In the genomic region with DNA sequence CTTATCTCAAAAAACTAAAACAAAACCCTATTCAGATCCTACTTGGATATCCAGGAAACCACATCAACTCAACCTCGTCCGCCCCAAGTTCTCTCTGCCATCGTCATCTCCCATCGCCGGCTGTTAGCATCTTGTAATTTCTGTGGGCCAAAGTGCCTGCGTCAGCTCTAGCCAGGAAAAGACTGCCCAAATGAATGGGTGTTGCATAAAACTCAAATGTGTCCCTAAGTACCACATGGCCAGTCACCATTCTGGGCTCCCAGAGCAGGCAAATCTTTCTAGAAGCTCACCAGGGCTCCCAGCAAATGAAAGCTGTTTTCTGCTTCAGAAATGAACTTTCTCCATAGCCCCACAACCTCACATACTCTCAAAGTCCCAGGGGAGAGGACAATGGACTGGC, we compare ENCODE assay signal across 9 mouse cellular contexts. TPM values are rescaled to one million over a fixed set of nuclear protein-coding genes. Genes with fewer than 3 reads are reported as not detected.
DNase-seq lines count a peak whose midpoint lies in the region; ATAC-seq and TF ChIP-seq lines count a peak whose summit lies in the region.
"Had no signal": no experiment of that assay in that cellular context is flagged by ENCODE, and none has a peak within 500 bp of the region (broad histone marks: within the 10 kb centered on the region; RNA-seq: fewer than 3 reads in every experiment).

No protein-coding gene starts in this region.

- peak overlapping the region; percentile 90 for H3K9ac ChIP-seq in hindbrain, embryonic 14.5 days
- no peak overlapping the region; the same call in 1 of the 2 replicates for H3K9ac ChIP-seq in liver, postnatal 0 days (replicated peaks)

- no peak for ATAC-seq in hindbrain, embryonic 14.5 days (ENCODE audit: low FRiP score)
- no peak for ATAC-seq in liver, postnatal 0 days
- no peak for ATAC-seq in CD4-positive, CD25-positive, alpha-beta regulatory T cell, adult 4 months

- H3K9me3 ChIP-seq in hindbrain, embryonic 14.5 days (ENCODE audit: control insufficient read depth, low read length) = no peaks in the 10 kb centered on the region
- H3K9me3 ChIP-seq in liver, postnatal 0 days (ENCODE audit: low read length) = no peaks in the 10 kb centered on the region

- H3K36me3 ChIP-seq in hindbrain, embryonic 14.5 days (replicated peaks; ENCODE audit: control insufficient read depth, insufficient read depth) = no peaks in the 10 kb centered on the region
- H3K36me3 ChIP-seq in liver, postnatal 0 days (replicated peaks; ENCODE audit: insufficient read depth, low read length) = no peaks in the 10 kb centered on the region

- intact Hi-C loops in gastrocnemius, adult 2 months (cut with DNase I) = no loop called here

- WGBS in hindbrain, embryonic 14.5 days = 66% methylated on average over 6 of the region's 6 CpGs
- whole genome bisulfite sequencing in liver, postnatal 0 days (ENCODE audit: insufficient replicate concordance) = 42% methylated on average over 6 of the region's 6 CpGs

- peak overlapping the region; percentile 94 for H3K27ac ChIP-seq in gastrocnemius, adult 2 months
- H3K27ac ChIP-seq in brown adipose tissue, adult 24 weeks (replicated peaks; ENCODE audit: low read depth, low read length) = peak overlapping the region; percentile 78
- peak overlapping the region; percentile 80; the same call in 1 of the 2 replicates for H3K27ac ChIP-seq in hindbrain, embryonic 14.5 days
- H3K27ac ChIP-seq in liver, postnatal 0 days (ENCODE audit: low read depth) = peak overlapping the region; percentile 88

- H3K4me3 ChIP-seq in gastrocnemius, adult 2 months = peak overlapping the region; percentile 90
- H3K4me3 ChIP-seq in brown adipose tissue, adult 24 weeks (ENCODE audit: insufficient read depth, low read depth, low read length) = peak overlapping the region; percentile 86
- H3K4me3 ChIP-seq in hindbrain, embryonic 14.5 days (replicated peaks; ENCODE audit: low read length) = peak overlapping the region; percentile 90
- H3K4me3 ChIP-seq in liver, postnatal 0 days (ENCODE audit: low read depth, low read length) = no peak overlapping the region
- H3K4me3 ChIP-seq: erythroblast, embryonic 14.5 days had no signal

- TF ChIP-seq CTCF in gastrocnemius, adult 2 months (IDR thresholded peaks at IDR 0.05) = no peak
- no peak for TF ChIP-seq CTCF in liver, postnatal 0 days (IDR thresholded peaks at IDR 0.05; ENCODE audit: low read depth)

- DNase-seq in gastrocnemius, adult 2 months = no peak
- no peak for DNase-seq in gastrocnemius, postnatal 10 days
- no peak for DNase-seq in hindbrain, embryonic 14.5 days (ENCODE audit: low spot score)
- no peak for DNase-seq in liver, postnatal 0 days
- no peak for DNase-seq in gastrocnemius, postnatal 25 days
- no peak for DNase-seq in c-Kit-positive CD71-positive TER-119-positive erythroid progenitor cells, embryonic 14.5 days (ENCODE audit: low spot score)

- TF ChIP-seq EP300 in liver, postnatal 0 days (IDR thresholded peaks at IDR 0.05; ENCODE audit: low read depth) = no peak

- H3K27me3 ChIP-seq in hindbrain, embryonic 14.5 days (ENCODE audit: control insufficient read depth, insufficient read depth, low read length) = no peaks in the 10 kb centered on the region
- peaks cover 34% of the 10 kb centered on the region for H3K27me3 ChIP-seq in liver, postnatal 0 days (ENCODE audit: insufficient read depth, low read length)

- H3K4me2 ChIP-seq in hindbrain, embryonic 14.5 days (replicated peaks) = peak overlapping the region; percentile 70
- H3K4me2 ChIP-seq in liver, postnatal 0 days (ENCODE audit: low read depth, low read length) = peak overlapping the region; percentile 68

- H3K4me1 ChIP-seq in brown adipose tissue, adult 24 weeks (ENCODE audit: control insufficient read depth, insufficient read depth, insufficient read length, low read length) = peaks cover 51% of the 10 kb centered on the region
- peaks cover 73% of the 10 kb centered on the region for H3K4me1 ChIP-seq in hindbrain, embryonic 14.5 days (replicated peaks; ENCODE audit: control insufficient read depth, insufficient read depth, low read length)
- H3K4me1 ChIP-seq in liver, postnatal 0 days (ENCODE audit: insufficient read depth) = peaks cover 40% of the 10 kb centered on the region

RNA-seq across cellular contexts. Expression of gene Bcar1, which starts 2.1 kb away (rescaled TPM):
- 10 to 100 TPM; 10.8 to 12.6 TPM for total RNA-seq in gastrocnemius, adult 2 months (2021)
- total RNA-seq in gastrocnemius, postnatal 10 days (2021) = 10 to 100 TPM; 22.3 to 27.1 TPM
- polyA plus RNA-seq in brown adipose tissue, adult 24 weeks (2012; ENCODE audit: insufficient read depth, insufficient read length, missing spikeins) = 6.5 and 8.7 TPM in 2 replicates
- 49.1 and 52.1 TPM in 2 replicates for polyA plus RNA-seq in hindbrain, embryonic 14.5 days (2014; fragmentation: Nextera tagmentation; extraction: Ambion mirVana)
- polyA plus RNA-seq in liver, postnatal 0 days (2015; fragmentation: Nextera tagmentation; extraction: Ambion mirVana) = 9.9 and 11.6 TPM in 2 replicates
- under 1 TPM; 0.27 to 0.42 TPM for polyA plus RNA-seq in CD4-positive, CD25-positive, alpha-beta regulatory T cell, adult 4 months (2017; shearing (Covaris generic))
- 1 to 10 TPM; 8.7 to 9.7 TPM for total RNA-seq in gastrocnemius, postnatal 25 days (2021)

RNA-seq across cellular contexts. Expression of gene Ctrb1, which starts 50.7 kb away (rescaled TPM):
- not detected for total RNA-seq in gastrocnemius, adult 2 months (2021)
- not detected for total RNA-seq in gastrocnemius, postnatal 10 days (2021)
- polyA plus RNA-seq in brown adipose tissue, adult 24 weeks (2012; ENCODE audit: insufficient read depth, insufficient read length, missing spikeins) = not detected in 2 replicates
- polyA plus RNA-seq in hindbrain, embryonic 14.5 days (2014; fragmentation: Nextera tagmentation; extraction: Ambion mirVana) = not detected in 2 replicates
- 0.13 and 38.9 TPM in 2 replicates for polyA plus RNA-seq in liver, postnatal 0 days (2015; fragmentation: Nextera tagmentation; extraction: Ambion mirVana)
- polyA plus RNA-seq in CD4-positive, CD25-positive, alpha-beta regulatory T cell, adult 4 months (2017; shearing (Covaris generic)) = not detected
- total RNA-seq in gastrocnemius, postnatal 25 days (2021) = not detected
- polyA plus RNA-seq: erythroblast, embryonic 14.5 days had no signal
